Mouse (Mus musculus): ENCODE measurements around the gene Ttc39a.
"Not testable (repeated sequence)": the region's sequence is repeated elsewhere in the genome, so short reads cannot be mapped to it uniquely, and the experiment has no call there.

The Ttc39a gene

GRCm38 (mm10) chr4:109406486-109407175 is at the start of gene Ttc39a:
Gene Ttc39a, plus strand, starts transcription at chr4:109406623.
- DNase-seq: peak; percentile 56 to 68

- no peak for DNase-seq
Observed at GRCm38 (mm10) chr4:109378107-109378506, 28.3 kb upstream of the Ttc39a start.

DNA sequence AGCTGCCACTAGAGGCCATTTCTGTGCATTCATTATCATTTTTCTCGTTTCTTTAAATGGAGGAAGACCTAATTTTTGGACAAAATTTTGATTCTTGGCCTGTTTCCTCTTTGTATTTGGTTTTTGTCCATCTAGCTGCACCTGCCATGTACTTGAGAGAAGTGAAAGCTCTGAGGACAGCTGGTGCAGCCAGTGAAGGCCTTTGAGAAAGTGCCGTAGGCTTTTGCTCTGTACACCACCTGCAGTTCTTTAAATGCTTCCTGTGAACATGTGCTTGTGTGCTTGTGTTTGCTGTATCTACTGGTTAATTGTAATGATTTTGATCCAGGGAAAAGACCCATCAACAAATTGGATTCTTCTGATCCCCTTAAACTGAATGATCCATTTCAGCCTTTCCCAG is 24.0 kb upstream of the Ttc39a start:
- DNase-seq: no peak

GRCm38 (mm10) chr4:109385599-109385998 is 20.8 kb upstream of the Ttc39a start:
- DNase-seq: no peak

GRCm38 (mm10) chr4:109393229-109393779 is 13.1 kb upstream of the Ttc39a start:
- no peak for DNase-seq

- DNase-seq: peak; percentile 26 to 37
Observed at GRCm38 (mm10) chr4:109393902-109394301, 12.5 kb upstream of the Ttc39a start.

DNA sequence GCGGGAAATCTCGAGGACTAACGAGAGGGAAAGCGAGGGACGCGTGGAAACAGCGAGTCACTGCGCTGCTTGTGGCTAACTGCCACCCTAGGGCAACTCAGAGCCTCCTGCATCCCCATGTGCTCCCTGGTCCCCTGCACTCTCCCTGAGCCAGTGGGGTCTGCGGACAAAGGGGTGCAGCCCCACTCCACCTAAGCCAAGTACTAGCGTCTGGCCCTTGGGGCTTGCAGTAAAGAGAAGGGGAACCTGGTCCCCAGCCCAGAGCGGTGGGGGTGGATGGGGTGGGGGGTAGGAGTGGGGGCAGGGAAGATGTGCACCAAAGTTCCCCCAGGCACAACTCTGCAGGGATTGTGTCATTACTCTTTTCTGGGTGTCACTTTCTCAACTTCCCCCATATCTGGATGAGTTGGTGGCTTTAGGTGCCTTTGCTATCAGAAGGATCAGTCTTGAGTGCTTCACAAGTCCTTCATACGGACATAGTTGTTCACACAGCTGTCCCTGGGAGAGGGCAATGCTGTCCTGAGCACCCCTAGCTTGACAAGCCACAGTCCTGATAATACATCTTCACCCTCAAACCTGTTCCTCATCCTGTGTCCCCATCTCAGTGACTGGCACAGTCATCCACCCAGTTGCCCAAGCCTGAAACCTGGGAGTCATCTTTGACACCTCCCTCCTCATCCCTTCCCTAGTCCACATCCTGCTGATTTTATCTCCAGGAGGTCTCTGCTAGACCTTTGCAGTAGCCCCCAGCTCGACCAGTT is 11.9 kb upstream of the Ttc39a start:
- no peak for DNase-seq

- no peak for DNase-seq
Observed at GRCm38 (mm10) chr4:109400366-109400980, 6.0 kb upstream of the Ttc39a start.

DNA sequence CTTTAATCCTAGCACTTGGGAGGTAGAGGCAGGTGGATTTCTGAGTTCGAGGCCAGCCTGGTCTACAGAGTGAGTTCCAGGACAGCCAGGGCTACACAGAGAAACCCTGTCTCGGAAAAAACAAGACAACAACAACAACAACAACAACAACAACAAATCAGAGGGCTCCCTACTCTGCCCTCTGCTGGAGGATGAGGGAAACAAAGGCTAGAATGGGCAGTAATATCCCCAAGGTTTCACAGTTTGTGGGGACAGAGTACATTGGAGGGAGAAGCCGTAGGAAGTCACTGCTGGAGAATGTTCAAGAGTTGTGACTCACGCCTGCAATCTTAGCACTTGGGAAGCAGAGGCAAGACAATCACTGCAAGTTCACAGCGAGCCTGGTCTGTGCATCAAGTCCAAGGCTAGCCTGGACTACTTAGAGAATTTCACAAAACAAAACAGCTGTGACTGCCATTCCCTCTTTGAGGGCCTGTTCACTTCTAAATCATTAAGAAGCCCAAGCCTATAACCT is 5.2 kb upstream of the Ttc39a start:
- no peak for DNase-seq

- DNase-seq: not testable (repeated sequence)
Observed at GRCm38 (mm10) chr4:109404908-109405307, 1.5 kb upstream of the Ttc39a start.

- no peak for DNase-seq
Observed at GRCm38 (mm10) chr4:109405415-109405814, 1.0 kb upstream of the Ttc39a start.

GRCm38 (mm10) chr4:109406054-109406485 is 353 bp upstream of the Ttc39a start:
- peak; percentile 67 to 71 for DNase-seq

GRCm38 (mm10) chr4:109407176-109407520 is 725 bp downstream of the Ttc39a start:
- no peak for DNase-seq

- no peak for DNase-seq
Observed at GRCm38 (mm10) chr4:109407701-109408485, 1.5 kb downstream of the Ttc39a start.

- no peak for DNase-seq
Observed at GRCm38 (mm10) chr4:109410681-109411376, 4.4 kb downstream of the Ttc39a start.

DNA sequence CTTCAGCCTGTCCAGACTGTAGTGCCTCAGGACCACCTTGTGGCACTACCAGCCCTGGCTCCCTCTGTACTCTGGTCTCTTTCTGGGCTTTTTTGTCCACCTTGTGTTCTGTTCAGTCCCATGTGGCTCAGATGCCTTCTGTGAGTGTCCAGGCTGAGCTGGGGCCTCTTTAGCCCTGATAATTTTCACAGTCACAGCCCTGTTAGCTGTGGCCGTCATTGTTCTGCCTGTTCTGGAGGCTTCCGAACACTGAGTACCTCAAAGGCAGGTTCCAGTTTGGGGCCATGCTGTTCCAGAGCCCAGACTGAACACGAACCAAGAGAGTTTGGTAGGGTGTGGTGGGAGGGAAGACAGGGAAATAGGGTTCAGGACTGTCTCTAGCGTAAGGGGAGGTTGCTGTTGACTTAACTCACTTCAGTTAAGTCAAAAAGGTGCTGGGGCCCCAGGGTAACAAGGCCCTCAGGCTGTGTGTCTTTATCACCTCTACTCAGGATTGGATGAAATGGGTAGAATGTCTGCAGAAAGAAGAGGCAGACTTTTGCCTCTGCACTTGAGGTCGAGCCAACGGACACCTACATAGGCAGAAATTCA is 5.0 kb downstream of the Ttc39a start:
- DNase-seq: no peak

GRCm38 (mm10) chr4:109412233-109412632 is 5.8 kb downstream of the Ttc39a start:
- no peak for DNase-seq

- DNase-seq: no peak
Observed at GRCm38 (mm10) chr4:109417998-109418397, 11.6 kb downstream of the Ttc39a start.

GRCm38 (mm10) chr4:109419017-109419416 is 12.6 kb downstream of the Ttc39a start:
- peak in 1 of 2 experiments; percentile 32 for DNase-seq

- DNase-seq: no peak
Observed at GRCm38 (mm10) chr4:109419563-109419962, 13.1 kb downstream of the Ttc39a start.

DNA sequence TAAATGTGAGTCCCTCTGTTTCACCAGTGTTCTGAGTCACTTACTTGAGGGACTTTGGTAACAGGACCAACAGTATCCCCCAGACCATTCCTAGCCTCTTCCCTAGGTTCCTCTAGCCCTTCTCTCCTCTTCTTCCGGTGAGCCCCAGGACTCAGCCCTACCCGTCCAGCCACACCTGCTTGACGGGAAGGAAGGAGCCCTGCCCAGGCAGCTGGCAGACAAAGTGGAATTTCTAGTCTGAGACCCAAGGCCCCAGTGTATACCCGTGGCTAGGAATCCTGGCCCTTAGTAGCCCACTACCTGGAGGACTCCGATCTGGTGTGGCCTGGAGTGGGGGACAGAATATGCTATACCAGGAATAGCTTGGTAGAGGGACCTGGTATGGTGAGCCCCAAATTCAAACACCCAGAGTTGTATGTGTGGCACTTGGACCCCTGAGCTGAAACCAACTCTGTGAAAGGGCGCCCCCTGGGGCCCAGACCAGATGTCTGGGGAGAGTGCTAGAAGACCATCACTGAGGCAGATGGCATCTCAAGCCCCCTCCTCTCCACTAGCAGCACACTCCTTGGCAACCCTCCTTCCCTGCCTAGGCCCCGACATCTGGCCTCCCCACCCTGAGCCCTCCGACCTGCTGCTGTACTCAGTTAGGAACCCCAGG is 13.8 kb downstream of the Ttc39a start:
- no peak for DNase-seq
